24 mouse cellular contexts compared by ENCODE assay signal in genomic region chr1:131475306-131475705, GRCm38 (mm10).
"Had no signal": no experiment of that assay in that cellular context is flagged by ENCODE, and none has a peak within 500 bp of the region (broad histone marks: within the 10 kb centered on the region; RNA-seq: fewer than 3 reads in every experiment).

No protein-coding gene starts in this region.

- H3K27ac ChIP-seq: gastrocnemius, adult 2 months; heart, embryonic 10.5 days; hindbrain, embryonic 10.5 days; hindbrain, embryonic 12.5 days; hindbrain, embryonic 14.5 days; intestine, embryonic 15.5 days; left cerebral cortex, adult 2 months; limb, embryonic 13.5 days; limb, embryonic 15.5 days; liver, embryonic 12.5 days; liver, embryonic 14.5 days had no signal

- H3K4me3 ChIP-seq: gastrocnemius, adult 2 months; heart, embryonic 10.5 days; heart, embryonic 12.5 days; hindbrain, embryonic 10.5 days; hindbrain, embryonic 12.5 days; intestine, embryonic 15.5 days; left cerebral cortex, adult 2 months; limb, embryonic 13.5 days; limb, embryonic 15.5 days; liver, embryonic 12.5 days had no signal

- DNase-seq: gastrocnemius, adult 2 months; gastrocnemius, postnatal 10 days; gastrocnemius, postnatal 25 days; heart, adult 18-20 months; heart, postnatal 10 days; heart, postnatal 4 days; kidney, adult 18-20 months; kidney, adult 8-10 months; kidney, postnatal 10 days; kidney, postnatal 25 days; kidney, postnatal 4 days; layer of hippocampus, adult 9-11 months; left cerebral cortex, postnatal 4 days had no signal
